Mouse (Mus musculus) naive thymus-derived CD4-positive, alpha-beta T cell, adult 5 months (primary cell): ENCODE data around the gene Gm45015. TPM values are rescaled to one million over a fixed set of nuclear protein-coding genes. Genes with fewer than 3 reads are reported as not detected.

Source experiments
- polyA plus RNA-seq: library from polyadenylated mRNA; unstranded; fragments of 100-300 nt; shearing (Covaris generic); gene quantifications from one replicate; pipeline ENCODE4 v1.2.1, GENCODE M21; 2017

Gene Gm45015
- polyA plus RNA-seq: not detected

GRCm38 (mm10) chrX:73336740-73337139 is at the start of gene Gm45015:
Gene Gm45015 (minus strand): TSS chrX:73336840.

DNA sequence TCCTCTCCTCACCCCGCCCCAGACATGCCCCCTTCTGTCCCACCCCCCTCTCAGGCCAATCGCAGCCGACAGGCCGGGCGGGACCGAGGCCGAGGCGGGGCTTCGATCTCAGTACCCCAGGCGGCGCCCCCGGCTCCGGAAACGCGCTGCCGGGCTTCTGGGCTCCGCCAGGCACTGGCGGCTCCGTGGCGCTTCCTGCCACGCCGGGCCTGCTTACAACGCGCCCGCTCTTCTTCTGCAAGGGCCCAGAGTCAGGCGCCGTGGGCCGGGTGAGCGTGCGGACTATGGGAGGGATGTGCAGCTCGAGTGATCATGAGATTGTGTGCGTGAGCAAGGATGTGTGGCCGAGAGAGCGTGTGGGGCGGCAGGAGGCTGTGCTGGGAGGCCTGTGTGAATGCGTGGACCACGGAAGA is 5.8 kb upstream of the Gm45015 start, which contains the start of gene Zfp275:
TSS of gene Zfp275 (plus strand) at position 139 of the 413 bp plus-strand sequence.

GRCm38 (mm10) chrX:73292876-73293275 is 43.8 kb downstream of the Gm45015 start, which contains the start of the genes Xlr5a and Xlr5c:
Gene Xlr5a (minus strand): TSS chrX:73292976.
Gene Xlr5c (minus strand): TSS chrX:73292976.

Other genes starting within 250 kb of the Gm45015 start
- 1.7 TPM for gene Xlr3a, start 239.7 kb downstream of the Gm45015 start, polyA plus RNA-seq
- 0.17 TPM for gene Gm14685, start 219.8 kb downstream of the Gm45015 start, polyA plus RNA-seq
- not detected for gene Xlr5b, start 188.0 kb downstream of the Gm45015 start, polyA plus RNA-seq
- gene DXBay18, start 187.4 kb downstream of the Gm45015 start, polyA plus RNA-seq: not detected
- gene Spin2d, start 159.9 kb downstream of the Gm45015 start, polyA plus RNA-seq: not detected
- gene Xlr3b, start 144.6 kb downstream of the Gm45015 start, polyA plus RNA-seq: 29.1 TPM
- gene Xlr4b, start 122.5 kb downstream of the Gm45015 start, polyA plus RNA-seq: 116 TPM
- 21.3 TPM for gene F8a, start 108.5 kb downstream of the Gm45015 start, polyA plus RNA-seq
- 66.4 TPM for gene Xlr4c, start 93.7 kb downstream of the Gm45015 start, polyA plus RNA-seq
- gene Xlr3c, start 71.5 kb downstream of the Gm45015 start, polyA plus RNA-seq: not detected
- not detected for gene Xlr5a, start 43.9 kb downstream of the Gm45015 start, polyA plus RNA-seq
- gene Xlr5c, start 43.9 kb downstream of the Gm45015 start, polyA plus RNA-seq: not detected
- 10.5 TPM for gene Zfp275, start 5.8 kb upstream of the Gm45015 start, polyA plus RNA-seq
- gene Gm18336, start 61.9 kb upstream of the Gm45015 start, polyA plus RNA-seq: not detected
- gene Zfp92, start 74.3 kb upstream of the Gm45015 start, polyA plus RNA-seq: not detected
- gene Trex2, start 98.5 kb upstream of the Gm45015 start, polyA plus RNA-seq: not detected
- gene Haus7, start 122.2 kb upstream of the Gm45015 start, polyA plus RNA-seq: 31.1 TPM
- gene Bgn, start 146.8 kb upstream of the Gm45015 start, polyA plus RNA-seq: not detected
- not detected for gene Atp2b3, start 166.2 kb upstream of the Gm45015 start, polyA plus RNA-seq